Mouse (Mus musculus): Measurements from ENCODE around the gene Ubash3b. TPM values are rescaled to one million over a fixed set of nuclear protein-coding genes. Genes with fewer than 3 reads are reported as not detected.
A peak's percentile ranks its signal among the peaks of the same experiment; 100 is the strongest.

Ubash3b gene
- polyA plus RNA-seq, 1 experiment from 2014 or later, result 8.3 TPM

GRCm38 (mm10) chr9:41149079-41149676 is 12.3 kb downstream of the Ubash3b start:
- Histone ChIP-seq H3K36me3 (ENCODE audit: control insufficient read depth, insufficient read depth, low read length) (no peaks in the 10 kb centered on the region), H3K27ac (ENCODE audit: low read depth, low read length) (no peak overlapping the region), H3K4me1 (replicated peaks; ENCODE audit: control insufficient read depth, insufficient read depth, low read length) (peaks cover 12% of the 10 kb centered on the region), H3K4me3 (ENCODE audit: low read depth, low read length) (no peak overlapping the region), H3K9me3 (ENCODE audit: control insufficient read depth, low read length) (no peaks in the 10 kb centered on the region), H3K27me3 (ENCODE audit: control insufficient read depth, insufficient read depth, low read length) (no peaks in the 10 kb centered on the region), H3K9ac (ENCODE audit: low read length) (no peak overlapping the region), H3K4me2 (ENCODE audit: low read depth, low read length, severe bottlenecking) (no peak overlapping the region)
- no peak for ATAC-seq (replicated peaks; ENCODE audit: low FRiP score)
- DNase-seq (ENCODE audit: low spot score), result no peak
- WGBS, result 91% methylated on average over 6 of the region's 6 CpGs

DNA sequence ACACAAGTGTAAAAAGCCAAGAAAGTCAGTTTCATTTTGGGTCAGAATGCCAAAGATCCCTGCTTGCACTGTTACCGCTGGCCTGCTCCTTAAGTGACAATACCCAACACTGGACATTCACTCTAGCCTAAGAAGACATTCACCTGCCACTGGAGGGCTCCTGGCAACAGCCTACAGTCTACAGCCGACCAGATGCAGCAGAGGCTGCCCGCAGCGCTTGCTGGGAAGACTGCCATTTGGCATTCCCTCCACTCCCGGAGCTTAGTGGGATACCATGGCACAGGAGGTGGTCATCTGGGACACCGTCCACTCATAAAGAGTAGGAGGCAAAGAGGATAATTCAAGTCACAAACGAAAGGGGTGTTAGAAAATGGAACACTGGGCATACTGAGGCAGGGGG is 12.9 kb downstream of the Ubash3b start:
- Histone ChIP-seq H3K27me3 (ENCODE audit: control insufficient read depth, insufficient read depth, low read length) (no peaks in the 10 kb centered on the region), H3K9ac (ENCODE audit: low read length) (no peak overlapping the region), H3K36me3 (ENCODE audit: control insufficient read depth, insufficient read depth, low read length) (no peaks in the 10 kb centered on the region), H3K4me1 (replicated peaks; ENCODE audit: control insufficient read depth, insufficient read depth, low read length) (peaks cover 12% of the 10 kb centered on the region), H3K4me2 (ENCODE audit: low read depth, low read length, severe bottlenecking) (no peak overlapping the region), H3K9me3 (ENCODE audit: control insufficient read depth, low read length) (no peaks in the 10 kb centered on the region), H3K4me3 (ENCODE audit: low read depth, low read length) (no peak overlapping the region), H3K27ac (ENCODE audit: low read depth, low read length) (no peak overlapping the region)
- DNase-seq (ENCODE audit: low spot score), result no peak
- 86% methylated on average over 7 of the region's 7 CpGs for WGBS
- no peak for ATAC-seq (replicated peaks; ENCODE audit: low FRiP score)

GRCm38 (mm10) chr9:41147203-41147842 is 14.2 kb downstream of the Ubash3b start:
- no peaks in the 10 kb centered on the region for H3K9me3 ChIP-seq (ENCODE audit: control insufficient read depth, low read length)
- no peak for ATAC-seq (replicated peaks; ENCODE audit: low FRiP score)
- DNase-seq (ENCODE audit: low spot score), result no peak
- peaks cover 12% of the 10 kb centered on the region for H3K4me1 ChIP-seq (replicated peaks; ENCODE audit: control insufficient read depth, insufficient read depth, low read length)
- peak overlapping the region; percentile 21; the same call in 1 of the 2 replicates for H3K9ac ChIP-seq (ENCODE audit: low read length)
- H3K4me3 ChIP-seq (ENCODE audit: low read depth, low read length), result no peak overlapping the region
- WGBS, result 43% methylated on average over 13 of the region's 13 CpGs
- H3K4me2 ChIP-seq (ENCODE audit: low read depth, low read length, severe bottlenecking), result no peak overlapping the region
- H3K27me3 ChIP-seq (ENCODE audit: control insufficient read depth, insufficient read depth, low read length), result no peaks in the 10 kb centered on the region
- H3K27ac ChIP-seq (ENCODE audit: low read depth, low read length), result no peak overlapping the region
- H3K36me3 ChIP-seq (ENCODE audit: control insufficient read depth, insufficient read depth, low read length), result no peaks in the 10 kb centered on the region

DNA sequence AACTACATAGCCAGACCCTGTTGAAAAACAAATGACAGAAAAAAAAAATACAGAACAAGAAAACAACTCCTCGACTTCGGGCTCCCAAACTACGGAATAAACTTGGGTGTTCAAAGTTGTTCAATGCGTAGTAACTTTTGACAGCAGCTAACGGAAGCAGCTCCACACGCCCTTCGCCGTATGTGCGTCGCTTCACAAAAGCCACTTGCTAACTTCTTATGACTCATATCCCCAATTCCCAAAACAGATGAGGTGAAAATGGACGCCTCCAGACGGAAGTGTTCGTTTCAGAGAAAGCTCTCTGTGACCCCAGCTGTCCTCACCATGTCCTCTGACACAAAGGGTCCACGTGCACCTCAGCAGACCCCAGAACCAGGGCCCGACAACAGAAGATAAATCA is 17.7 kb downstream of the Ubash3b start:
- no peak overlapping the region for H3K27ac ChIP-seq (ENCODE audit: low read depth, low read length)
- H3K36me3 ChIP-seq (ENCODE audit: control insufficient read depth, insufficient read depth, low read length), result no peaks in the 10 kb centered on the region
- peaks cover 6% of the 10 kb centered on the region for H3K4me1 ChIP-seq (replicated peaks; ENCODE audit: control insufficient read depth, insufficient read depth, low read length)
- DNase-seq (ENCODE audit: low spot score) (no peak), ATAC-seq (replicated peaks; ENCODE audit: low FRiP score) (no peak)
- no peaks in the 10 kb centered on the region for H3K27me3 ChIP-seq (ENCODE audit: control insufficient read depth, insufficient read depth, low read length)
- WGBS, result 93% methylated on average over 15 of the region's 15 CpGs
- no peak overlapping the region for H3K4me2 ChIP-seq (ENCODE audit: low read depth, low read length, severe bottlenecking)
- H3K9ac ChIP-seq (ENCODE audit: low read length), result no peak overlapping the region
- H3K9me3 ChIP-seq (ENCODE audit: control insufficient read depth, low read length), result no peaks in the 10 kb centered on the region
- no peak overlapping the region for H3K4me3 ChIP-seq (ENCODE audit: low read depth, low read length)

- Histone ChIP-seq H3K9me3 (ENCODE audit: control insufficient read depth, low read length) (no peaks in the 10 kb centered on the region), H3K9ac (ENCODE audit: low read length) (no peak overlapping the region), H3K4me1 (replicated peaks; ENCODE audit: control insufficient read depth, insufficient read depth, low read length) (peaks cover 6% of the 10 kb centered on the region), H3K4me2 (ENCODE audit: low read depth, low read length, severe bottlenecking) (no peak overlapping the region), H3K27me3 (ENCODE audit: control insufficient read depth, insufficient read depth, low read length) (no peaks in the 10 kb centered on the region), H3K4me3 (ENCODE audit: low read depth, low read length) (no peak overlapping the region), H3K36me3 (ENCODE audit: control insufficient read depth, insufficient read depth, low read length) (no peaks in the 10 kb centered on the region), H3K27ac (ENCODE audit: low read depth, low read length) (no peak overlapping the region)
- DNase-seq (ENCODE audit: low spot score) (no peak), ATAC-seq (replicated peaks; ENCODE audit: low FRiP score) (no peak)
- WGBS, result 93% methylated on average over 3 of the region's 3 CpGs
Observed at GRCm38 (mm10) chr9:41143115-41143514, 18.4 kb downstream of the Ubash3b start.

DNA sequence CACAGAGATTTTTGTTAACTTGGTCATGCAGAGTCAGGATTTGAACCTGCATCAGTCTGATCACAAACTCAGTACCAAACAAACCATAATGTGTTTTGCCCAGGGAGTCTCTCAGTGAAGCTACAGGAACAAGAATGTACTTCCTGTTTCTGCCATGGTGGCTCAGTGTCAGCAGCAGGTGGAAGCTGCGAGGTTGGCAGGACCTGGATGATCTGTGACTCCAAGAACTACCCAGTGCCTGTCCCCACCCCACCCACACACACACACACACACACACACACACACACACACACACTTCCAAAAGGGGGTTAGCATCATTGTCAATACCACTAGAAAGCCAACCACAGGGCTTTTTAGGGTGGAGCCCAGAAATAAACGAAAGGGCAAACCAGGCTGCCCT is 20.5 kb downstream of the Ubash3b start:
- H3K27ac ChIP-seq (ENCODE audit: low read depth, low read length), result no peak overlapping the region
- ATAC-seq (replicated peaks; ENCODE audit: low FRiP score), result no peak
- H3K27me3 ChIP-seq (ENCODE audit: control insufficient read depth, insufficient read depth, low read length), result no peaks in the 10 kb centered on the region
- no peak overlapping the region for H3K4me2 ChIP-seq (ENCODE audit: low read depth, low read length, severe bottlenecking)
- no peaks in the 10 kb centered on the region for H3K9me3 ChIP-seq (ENCODE audit: control insufficient read depth, low read length)
- 91% methylated on average over 2 of the region's 2 CpGs for WGBS
- no peaks in the 10 kb centered on the region for H3K36me3 ChIP-seq (ENCODE audit: control insufficient read depth, insufficient read depth, low read length)
- H3K4me1 ChIP-seq (replicated peaks; ENCODE audit: control insufficient read depth, insufficient read depth, low read length), result no peaks in the 10 kb centered on the region
- DNase-seq (ENCODE audit: low spot score), result no peak
- no peak overlapping the region for H3K9ac ChIP-seq (ENCODE audit: low read length)
- H3K4me3 ChIP-seq (ENCODE audit: low read depth, low read length), result no peak overlapping the region

DNA sequence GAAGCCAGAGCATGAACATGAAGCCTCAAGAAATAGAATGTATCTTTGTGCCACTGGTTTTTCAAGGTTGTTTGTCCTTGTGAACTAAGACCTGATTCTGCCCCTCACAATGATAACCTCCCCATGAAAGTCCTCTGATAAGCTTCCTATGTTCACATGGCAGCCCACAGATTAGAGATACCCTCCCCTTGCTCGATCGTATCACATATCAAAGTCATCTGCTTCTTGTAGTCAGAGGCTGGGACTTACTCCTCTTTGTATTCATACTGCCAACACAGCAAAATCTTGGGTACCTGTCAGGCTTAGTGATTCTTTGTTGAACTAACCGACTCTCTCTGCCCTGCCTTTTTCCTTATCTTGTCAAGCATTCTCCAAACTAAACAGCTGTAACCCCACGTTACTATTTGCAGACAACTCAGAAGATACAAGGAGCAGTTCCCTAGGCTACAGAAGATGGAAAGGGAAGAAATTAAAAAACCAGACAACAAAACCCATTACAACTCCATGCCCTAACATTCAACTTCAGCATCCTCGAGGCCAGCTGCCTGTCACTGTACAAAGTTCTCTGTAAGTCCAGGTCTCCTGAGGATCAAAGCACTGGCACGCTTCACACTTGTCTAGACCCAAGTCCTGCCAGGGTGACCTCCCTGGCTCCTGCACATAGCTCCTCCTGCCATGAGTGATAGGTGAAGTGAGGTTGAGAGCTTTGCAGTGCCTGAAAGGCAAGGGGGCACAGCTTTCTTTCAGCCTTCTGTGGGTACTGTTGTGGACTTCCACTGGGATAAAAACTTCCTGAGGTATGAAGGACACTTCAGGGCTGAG is 22.3 kb downstream of the Ubash3b start:
- Histone ChIP-seq H3K27ac (ENCODE audit: low read depth, low read length) (no peak overlapping the region), H3K4me1 (replicated peaks; ENCODE audit: control insufficient read depth, insufficient read depth, low read length) (no peaks in the 10 kb centered on the region), H3K9ac (ENCODE audit: low read length) (no peak overlapping the region), H3K9me3 (ENCODE audit: control insufficient read depth, low read length) (no peaks in the 10 kb centered on the region), H3K36me3 (ENCODE audit: control insufficient read depth, insufficient read depth, low read length) (no peaks in the 10 kb centered on the region), H3K4me2 (ENCODE audit: low read depth, low read length, severe bottlenecking) (no peak overlapping the region), H3K4me3 (ENCODE audit: low read depth, low read length) (no peak overlapping the region), H3K27me3 (ENCODE audit: control insufficient read depth, insufficient read depth, low read length) (no peaks in the 10 kb centered on the region)
- DNase-seq (ENCODE audit: low spot score), result no peak
- WGBS, result 89% methylated on average over 6 of the region's 6 CpGs
- no peak for ATAC-seq (replicated peaks; ENCODE audit: low FRiP score)

GRCm38 (mm10) chr9:41136691-41137467 is 24.6 kb downstream of the Ubash3b start:
- Histone ChIP-seq H3K9me3 (ENCODE audit: control insufficient read depth, low read length) (no peaks in the 10 kb centered on the region), H3K27me3 (ENCODE audit: control insufficient read depth, insufficient read depth, low read length) (no peaks in the 10 kb centered on the region), H3K4me2 (ENCODE audit: low read depth, low read length, severe bottlenecking) (no peak overlapping the region), H3K9ac (ENCODE audit: low read length) (no peak overlapping the region), H3K4me3 (ENCODE audit: low read depth, low read length) (no peak overlapping the region), H3K4me1 (replicated peaks; ENCODE audit: control insufficient read depth, insufficient read depth, low read length) (no peaks in the 10 kb centered on the region), H3K36me3 (ENCODE audit: control insufficient read depth, insufficient read depth, low read length) (no peaks in the 10 kb centered on the region), H3K27ac (ENCODE audit: low read depth, low read length) (no peak overlapping the region)
- ATAC-seq (replicated peaks; ENCODE audit: low FRiP score) (no peak), DNase-seq (ENCODE audit: low spot score) (no peak)
- WGBS, result 86% methylated on average over 7 of the region's 7 CpGs
